Mouse (Mus musculus): ENCODE measurements at regions not wholly inside any gene's neighbourhood (a gene's known extent, or its start where the extent isn't known, plus 50 kb on each side); places are given as distances from the start of the nearest gene placed in this dataset.

DNA sequence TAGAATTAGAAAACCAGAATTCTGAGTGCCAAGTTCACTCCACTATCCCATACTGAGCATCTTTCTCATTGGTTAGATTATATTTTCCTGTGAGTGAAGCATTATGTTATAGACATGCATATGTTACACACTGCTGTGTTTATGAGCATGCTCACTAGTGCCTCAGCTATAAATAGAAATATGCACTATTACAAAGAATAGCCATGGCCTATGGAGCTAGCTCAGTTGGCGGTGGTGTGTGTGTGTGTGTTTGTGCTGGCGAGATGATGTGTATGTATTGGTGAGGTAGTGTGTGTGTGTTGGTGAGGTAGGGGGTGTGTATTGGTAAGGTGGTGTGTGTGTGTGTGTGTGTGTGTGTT is 106.2 kb downstream of the Sec31a start:
- no peak overlapping the region for H3K9ac ChIP-seq (replicated peaks; ENCODE audit: low read depth, low read length)
- WGBS, result 82% methylated on average over 2 of the region's 2 CpGs
- no peak overlapping the region for H3K27ac ChIP-seq (ENCODE audit: low read length)
- H3K9me3 ChIP-seq (ENCODE audit: control insufficient read depth, low read depth, low read length), result no peaks in the 10 kb centered on the region
- no peak overlapping the region for H3K4me3 ChIP-seq (ENCODE audit: low read depth, low read length)
- H3K27me3 ChIP-seq (ENCODE audit: control insufficient read depth, insufficient read depth, low read length), result no peaks in the 10 kb centered on the region
- no peak for ATAC-seq (ENCODE audit: insufficient number of reproducible peaks, insufficient read depth, low FRiP score, low read depth)
- no peak overlapping the region for H3K4me2 ChIP-seq (replicated peaks; ENCODE audit: low read depth, low read length)
- H3K4me1 ChIP-seq (ENCODE audit: control insufficient read depth, insufficient read depth, low read length), result no peaks in the 10 kb centered on the region
- H3K36me3 ChIP-seq (ENCODE audit: control insufficient read depth, insufficient read depth, low read length), result no peaks in the 10 kb centered on the region

- Histone ChIP-seq H3K9ac (replicated peaks; ENCODE audit: low read depth, low read length) (no peak overlapping the region), H3K4me2 (replicated peaks; ENCODE audit: low read depth, low read length) (no peak overlapping the region), H3K27me3 (ENCODE audit: control insufficient read depth, insufficient read depth, low read length) (no peaks in the 10 kb centered on the region), H3K4me3 (ENCODE audit: low read depth, low read length) (no peak overlapping the region), H3K4me1 (ENCODE audit: control insufficient read depth, insufficient read depth, low read length) (no peaks in the 10 kb centered on the region), H3K36me3 (ENCODE audit: control insufficient read depth, insufficient read depth, low read length) (no peaks in the 10 kb centered on the region), H3K9me3 (ENCODE audit: control insufficient read depth, low read depth, low read length) (no peaks in the 10 kb centered on the region), H3K27ac (ENCODE audit: low read length) (no peak overlapping the region)
- ATAC-seq (ENCODE audit: insufficient number of reproducible peaks, insufficient read depth, low FRiP score, low read depth), result no peak
- 58% methylated on average over 17 of the region's 17 CpGs for WGBS
Measured at GRCm38 (mm10) chr5:100309071-100309806, 106.8 kb downstream of the Sec31a start.

GRCm38 (mm10) chr5:100304403-100304802 is 111.6 kb downstream of the Sec31a start:
- Histone ChIP-seq H3K9ac (replicated peaks; ENCODE audit: low read depth, low read length) (no peak overlapping the region), H3K27ac (ENCODE audit: low read length) (no peak overlapping the region), H3K4me3 (ENCODE audit: low read depth, low read length) (no peak overlapping the region), H3K4me1 (ENCODE audit: control insufficient read depth, insufficient read depth, low read length) (no peaks in the 10 kb centered on the region), H3K9me3 (ENCODE audit: control insufficient read depth, low read depth, low read length) (no peaks in the 10 kb centered on the region), H3K36me3 (ENCODE audit: control insufficient read depth, insufficient read depth, low read length) (no peaks in the 10 kb centered on the region), H3K27me3 (ENCODE audit: control insufficient read depth, insufficient read depth, low read length) (no peaks in the 10 kb centered on the region), H3K4me2 (replicated peaks; ENCODE audit: low read depth, low read length) (no peak overlapping the region)
- WGBS, result 64% methylated on average over 3 of the region's 3 CpGs
- no peak for ATAC-seq (ENCODE audit: insufficient number of reproducible peaks, insufficient read depth, low FRiP score, low read depth)

- no peak overlapping the region for H3K4me2 ChIP-seq (replicated peaks; ENCODE audit: low read depth, low read length)
- H3K36me3 ChIP-seq (ENCODE audit: control insufficient read depth, insufficient read depth, low read length), result no peaks in the 10 kb centered on the region
- WGBS, result 73% methylated on average over 17 of the region's 17 CpGs
- H3K9me3 ChIP-seq (ENCODE audit: control insufficient read depth, low read depth, low read length), result peaks cover 3% of the 10 kb centered on the region; the same call in 1 of the 2 replicates
- no peaks in the 10 kb centered on the region for H3K27me3 ChIP-seq (ENCODE audit: control insufficient read depth, insufficient read depth, low read length)
- H3K4me1 ChIP-seq (ENCODE audit: control insufficient read depth, insufficient read depth, low read length), result no peaks in the 10 kb centered on the region
- H3K4me3 ChIP-seq (ENCODE audit: low read depth, low read length), result no peak overlapping the region
- no peak overlapping the region for H3K27ac ChIP-seq (ENCODE audit: low read length)
- no peak overlapping the region for H3K9ac ChIP-seq (replicated peaks; ENCODE audit: low read depth, low read length)
- ATAC-seq (ENCODE audit: insufficient number of reproducible peaks, insufficient read depth, low FRiP score, low read depth), result no peak
Measured at GRCm38 (mm10) chr5:100302068-100302775, 113.8 kb downstream of the Sec31a start.

DNA sequence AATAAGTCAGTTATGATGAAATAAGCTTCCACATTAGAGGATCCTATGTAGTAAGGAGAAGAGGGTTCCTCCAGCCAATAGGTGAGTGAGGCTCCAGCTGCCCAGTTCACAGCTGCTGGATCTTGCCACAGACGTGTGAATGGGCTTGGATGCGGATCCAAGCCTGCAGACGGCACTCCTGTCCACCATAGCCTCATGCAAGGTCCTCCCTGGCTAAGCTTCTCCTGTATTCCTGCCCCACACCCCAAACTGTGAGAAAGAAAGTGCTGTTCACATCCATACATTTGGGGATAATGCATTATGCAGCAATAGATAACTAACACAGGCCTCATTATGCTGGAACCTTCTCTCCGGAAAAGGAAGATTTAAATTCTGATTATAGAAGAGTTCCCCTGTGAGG is 116.9 kb downstream of the Sec31a start:
- 88% methylated on average over 4 of the region's 4 CpGs for WGBS
- no peaks in the 10 kb centered on the region for H3K4me1 ChIP-seq (ENCODE audit: control insufficient read depth, insufficient read depth, low read length)
- no peak overlapping the region for H3K27ac ChIP-seq (ENCODE audit: low read length)
- H3K36me3 ChIP-seq (ENCODE audit: control insufficient read depth, insufficient read depth, low read length), result no peaks in the 10 kb centered on the region
- H3K9ac ChIP-seq (replicated peaks; ENCODE audit: low read depth, low read length), result no peak overlapping the region
- no peaks in the 10 kb centered on the region for H3K27me3 ChIP-seq (ENCODE audit: control insufficient read depth, insufficient read depth, low read length)
- ATAC-seq (ENCODE audit: insufficient number of reproducible peaks, insufficient read depth, low FRiP score, low read depth), result no peak
- H3K4me3 ChIP-seq (ENCODE audit: low read depth, low read length), result no peak overlapping the region
- H3K4me2 ChIP-seq (replicated peaks; ENCODE audit: low read depth, low read length), result no peak overlapping the region
- peaks cover 3% of the 10 kb centered on the region; the same call in 1 of the 2 replicates for H3K9me3 ChIP-seq (ENCODE audit: control insufficient read depth, low read depth, low read length)

GRCm38 (mm10) chr5:100294189-100294588 is 121.8 kb downstream of the Sec31a start:
- WGBS, result 72% methylated on average over 7 of the region's 7 CpGs
- Histone ChIP-seq H3K9me3 (ENCODE audit: control insufficient read depth, low read depth, low read length) (peaks cover 3% of the 10 kb centered on the region; the same call in 1 of the 2 replicates), H3K4me3 (ENCODE audit: low read depth, low read length) (no peak overlapping the region), H3K4me1 (ENCODE audit: control insufficient read depth, insufficient read depth, low read length) (no peaks in the 10 kb centered on the region), H3K27me3 (ENCODE audit: control insufficient read depth, insufficient read depth, low read length) (no peaks in the 10 kb centered on the region), H3K4me2 (replicated peaks; ENCODE audit: low read depth, low read length) (no peak overlapping the region), H3K9ac (replicated peaks; ENCODE audit: low read depth, low read length) (no peak overlapping the region), H3K36me3 (ENCODE audit: control insufficient read depth, insufficient read depth, low read length) (no peaks in the 10 kb centered on the region), H3K27ac (ENCODE audit: low read length) (no peak overlapping the region)
- no peak for ATAC-seq (ENCODE audit: insufficient number of reproducible peaks, insufficient read depth, low FRiP score, low read depth)

DNA sequence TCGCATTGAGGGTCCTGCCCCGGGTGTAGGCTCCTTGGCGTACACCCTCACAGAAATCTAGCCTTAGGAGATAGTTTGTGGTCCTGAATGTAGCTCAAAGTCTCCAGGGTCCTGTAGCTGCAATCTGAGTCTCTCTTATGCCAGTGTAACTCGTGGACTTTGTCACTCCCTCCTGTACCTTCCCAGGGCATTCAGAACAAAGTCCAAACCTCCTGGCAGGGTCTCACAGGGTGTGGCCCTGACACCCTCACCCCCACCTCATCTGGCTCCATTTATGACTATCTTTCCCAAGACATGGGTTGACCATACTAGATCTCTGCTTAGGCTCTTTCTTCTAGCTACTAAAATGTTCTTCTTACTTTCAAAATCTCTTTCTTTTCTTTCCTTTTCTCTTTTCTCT is 120.6 kb upstream of the Tmem150c start:
- Histone ChIP-seq H3K9ac (replicated peaks; ENCODE audit: low read depth, low read length) (no peak overlapping the region), H3K9me3 (ENCODE audit: control insufficient read depth, low read depth, low read length) (no peaks in the 10 kb centered on the region), H3K27me3 (ENCODE audit: control insufficient read depth, insufficient read depth, low read length) (no peaks in the 10 kb centered on the region), H3K36me3 (ENCODE audit: control insufficient read depth, insufficient read depth, low read length) (no peaks in the 10 kb centered on the region), H3K4me3 (ENCODE audit: low read depth, low read length) (no peak overlapping the region), H3K4me2 (replicated peaks; ENCODE audit: low read depth, low read length) (no peak overlapping the region), H3K27ac (ENCODE audit: low read length) (no peak overlapping the region), H3K4me1 (ENCODE audit: control insufficient read depth, insufficient read depth, low read length) (no peaks in the 10 kb centered on the region)
- WGBS, result 90% methylated on average over 4 of the region's 4 CpGs
- no peak for ATAC-seq (ENCODE audit: insufficient number of reproducible peaks, insufficient read depth, low FRiP score, low read depth)

DNA sequence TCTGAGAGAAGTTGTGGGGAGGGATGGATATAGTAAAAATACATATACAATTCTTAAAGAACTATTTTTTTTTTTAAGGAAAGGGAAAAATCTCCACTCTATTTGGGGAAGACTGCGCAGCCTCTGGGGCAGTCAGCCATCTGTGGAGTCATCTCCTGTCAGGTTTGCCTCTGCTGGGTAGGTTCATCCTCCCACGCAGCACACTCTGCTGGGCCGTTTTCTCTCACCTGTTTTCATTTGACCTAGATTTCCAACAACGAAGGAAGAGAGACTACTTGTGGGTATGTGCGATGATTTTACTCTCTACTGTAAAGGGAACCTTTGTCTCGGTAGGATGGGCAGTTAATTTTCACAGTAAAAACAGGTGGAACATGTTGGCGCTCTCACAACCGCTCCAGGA is 119.9 kb upstream of the Tmem150c start:
- no peaks in the 10 kb centered on the region for H3K27me3 ChIP-seq (ENCODE audit: control insufficient read depth, insufficient read depth, low read length)
- H3K9ac ChIP-seq (replicated peaks; ENCODE audit: low read depth, low read length), result no peak overlapping the region
- no peak overlapping the region for H3K27ac ChIP-seq (ENCODE audit: low read length)
- H3K4me3 ChIP-seq (ENCODE audit: low read depth, low read length), result no peak overlapping the region
- ATAC-seq (ENCODE audit: insufficient number of reproducible peaks, insufficient read depth, low FRiP score, low read depth), result no peak
- H3K4me1 ChIP-seq (ENCODE audit: control insufficient read depth, insufficient read depth, low read length), result no peaks in the 10 kb centered on the region
- no peaks in the 10 kb centered on the region for H3K9me3 ChIP-seq (ENCODE audit: control insufficient read depth, low read depth, low read length)
- no peak overlapping the region for H3K4me2 ChIP-seq (replicated peaks; ENCODE audit: low read depth, low read length)
- 86% methylated on average over 8 of the region's 8 CpGs for WGBS
- no peaks in the 10 kb centered on the region for H3K36me3 ChIP-seq (ENCODE audit: control insufficient read depth, insufficient read depth, low read length)
